Mouse (Mus musculus): ENCODE results near the gene Kcnq5.
A peak's percentile ranks its signal among the peaks of the same experiment; 100 is the strongest.

The Kcnq5 gene

GRCm38 (mm10) chr1:21961251-21962082, at the start of gene Kcnq5:
Kcnq5 (minus strand) TSS chr1:21961942.
- DNase-seq (ENCODE audit: inconsistent ontology term), result peak; percentile 78

GRCm38 (mm10) chr1:21979755-21980154, 18.0 kb upstream of the Kcnq5 start:
- DNase-seq (ENCODE audit: inconsistent ontology term), result no peak

GRCm38 (mm10) chr1:21979292-21979691, 17.6 kb upstream of the Kcnq5 start:
- no peak for DNase-seq (ENCODE audit: inconsistent ontology term)

GRCm38 (mm10) chr1:21974040-21974439, 12.3 kb upstream of the Kcnq5 start:
- DNase-seq (ENCODE audit: inconsistent ontology term), result no peak

GRCm38 (mm10) chr1:21967139-21967538, 5.4 kb upstream of the Kcnq5 start:
- no peak for DNase-seq (ENCODE audit: inconsistent ontology term)

GRCm38 (mm10) chr1:21962896-21963864, 1.4 kb upstream of the Kcnq5 start:
- DNase-seq (ENCODE audit: inconsistent ontology term), result no peak

GRCm38 (mm10) chr1:21962083-21962471, 335 bp upstream of the Kcnq5 start:
- DNase-seq (ENCODE audit: inconsistent ontology term), result peak; percentile 28

GRCm38 (mm10) chr1:21960421-21961250, 1.1 kb downstream of the Kcnq5 start:
- no peak for DNase-seq (ENCODE audit: inconsistent ontology term)

- DNase-seq (ENCODE audit: inconsistent ontology term), result no peak
Observed at GRCm38 (mm10) chr1:21959648-21960285, 2.0 kb downstream of the Kcnq5 start.

- DNase-seq (ENCODE audit: inconsistent ontology term), result no peak
Observed at GRCm38 (mm10) chr1:21958013-21958412, 3.7 kb downstream of the Kcnq5 start.

GRCm38 (mm10) chr1:21940831-21941230, 20.9 kb downstream of the Kcnq5 start:
- no peak for DNase-seq (ENCODE audit: inconsistent ontology term)

GRCm38 (mm10) chr1:21927182-21927581, 34.6 kb downstream of the Kcnq5 start:
- DNase-seq (ENCODE audit: inconsistent ontology term), result no peak

GRCm38 (mm10) chr1:21923293-21923642, 38.5 kb downstream of the Kcnq5 start:
- DNase-seq (ENCODE audit: inconsistent ontology term), result no peak

GRCm38 (mm10) chr1:21922578-21923292, 39.0 kb downstream of the Kcnq5 start:
- no peak for DNase-seq (ENCODE audit: inconsistent ontology term)

GRCm38 (mm10) chr1:21919276-21919675, 42.5 kb downstream of the Kcnq5 start:
- peak; percentile 37 for DNase-seq (ENCODE audit: inconsistent ontology term)

- no peak for DNase-seq (ENCODE audit: inconsistent ontology term)
Observed at GRCm38 (mm10) chr1:21896067-21896719, 65.5 kb downstream of the Kcnq5 start.

- DNase-seq (ENCODE audit: inconsistent ontology term), result peak; percentile 21
Observed at GRCm38 (mm10) chr1:21883747-21884146, 78.0 kb downstream of the Kcnq5 start.

- no peak for DNase-seq (ENCODE audit: inconsistent ontology term)
Observed at GRCm38 (mm10) chr1:21870889-21871288, 90.9 kb downstream of the Kcnq5 start.

GRCm38 (mm10) chr1:21868484-21868883, 93.3 kb downstream of the Kcnq5 start:
- DNase-seq (ENCODE audit: inconsistent ontology term), result no peak

- no peak for DNase-seq (ENCODE audit: inconsistent ontology term)
Observed at GRCm38 (mm10) chr1:21856399-21856798, 105.3 kb downstream of the Kcnq5 start.
